Mouse (Mus musculus): ENCODE data around the gene Vamp2.

Vamp2 gene

DNA sequence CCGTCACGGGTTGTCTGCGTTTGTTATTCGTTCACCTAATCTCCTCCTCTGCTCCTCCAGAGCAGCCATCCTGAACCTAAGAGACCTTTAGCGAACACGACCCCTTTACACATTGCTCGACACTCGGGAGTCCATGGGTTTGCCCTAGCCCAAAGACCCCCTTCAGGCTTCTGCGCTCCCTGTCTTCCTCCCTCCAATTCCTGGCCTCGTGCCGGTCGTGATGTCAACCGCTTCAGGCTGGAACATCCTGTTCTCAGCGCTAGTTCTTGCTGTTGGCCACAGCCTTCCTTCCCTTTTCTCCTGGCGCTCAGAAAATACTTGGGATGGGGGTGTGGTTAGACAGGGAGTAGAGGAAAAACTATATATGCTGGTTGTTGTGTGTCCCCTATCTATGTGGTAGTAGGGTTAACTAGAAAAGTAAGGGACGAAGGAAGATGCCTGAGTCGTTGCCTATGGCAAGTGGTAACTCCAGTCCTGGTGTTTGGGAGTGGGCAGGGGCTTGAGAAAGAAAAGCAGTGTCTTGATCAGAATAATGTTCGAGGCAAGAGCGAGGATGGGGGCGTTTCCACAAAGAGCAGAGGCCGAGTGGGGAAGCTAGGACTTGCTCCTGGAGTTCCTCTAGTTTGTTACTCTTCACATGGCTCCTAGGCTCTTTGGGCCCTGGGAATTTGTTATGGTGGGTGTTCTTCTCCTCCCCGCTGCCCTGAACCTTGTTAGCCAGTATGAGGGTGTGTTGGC, 11.1 kb downstream of the Vamp2 start:
- DNase-seq (ENCODE audit: low spot score in 2 of 2), result peak in 1 of 2 experiments; percentile 59

DNA sequence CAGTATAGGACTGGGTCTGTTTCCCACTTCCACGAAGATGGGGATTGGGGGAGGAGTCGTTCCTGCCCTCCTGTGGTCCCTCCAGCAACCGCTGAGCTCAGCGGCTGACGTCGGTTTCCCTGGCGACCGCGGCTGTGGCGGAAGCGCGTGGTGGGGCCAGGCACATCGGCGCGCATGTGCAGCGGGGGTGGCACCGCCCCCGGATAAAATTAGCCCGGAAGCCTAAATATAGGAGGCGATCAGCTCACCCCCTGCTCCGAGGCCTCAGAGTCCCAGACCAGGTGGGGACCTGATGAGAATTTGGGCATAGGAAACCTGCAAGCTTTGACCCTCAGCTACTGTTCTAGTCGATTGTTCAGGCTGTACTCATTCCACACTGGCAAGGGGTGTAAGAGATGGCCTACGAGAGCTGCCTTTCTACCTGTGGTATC, 11.6 kb downstream of the Vamp2 start:
- peak; percentile 79 to 92 for DNase-seq (ENCODE audit: low spot score in 2 of 2)

DNA sequence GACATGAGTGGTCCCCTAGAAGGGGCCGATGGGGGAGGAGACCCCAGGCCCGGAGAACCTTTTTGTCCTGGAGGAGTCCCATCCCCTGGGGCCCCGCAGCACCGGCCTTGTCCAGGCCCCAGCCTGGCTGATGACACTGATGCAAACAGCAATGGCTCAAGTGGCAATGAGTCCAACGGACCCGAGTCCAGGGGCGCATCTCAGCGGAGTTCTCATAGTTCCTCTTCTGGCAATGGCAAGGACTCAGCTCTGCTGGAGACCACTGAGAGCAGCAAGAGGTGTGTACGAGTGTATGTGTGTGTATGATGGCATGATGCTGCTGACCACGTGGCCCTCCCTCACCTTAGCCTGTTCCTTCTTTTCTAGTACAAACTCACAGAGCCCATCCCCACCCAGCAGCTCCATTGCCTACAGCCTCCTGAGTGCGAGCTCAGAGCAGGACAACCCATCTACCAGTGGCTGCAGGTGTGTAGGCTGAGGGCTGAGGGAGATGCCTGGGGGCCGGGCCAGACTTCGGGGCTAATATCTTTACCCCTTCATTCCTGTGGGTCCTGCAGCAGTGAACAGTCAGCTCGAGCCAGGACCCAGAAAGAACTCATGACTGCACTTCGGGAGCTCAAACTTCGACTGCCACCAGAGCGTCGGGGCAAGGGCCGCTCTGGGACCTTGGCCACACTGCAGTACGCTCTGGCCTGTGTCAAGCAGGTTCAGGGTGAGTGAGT, 12.5 kb downstream of the Vamp2 start:
- no peak for DNase-seq (ENCODE audit: low spot score in 2 of 2)

DNA sequence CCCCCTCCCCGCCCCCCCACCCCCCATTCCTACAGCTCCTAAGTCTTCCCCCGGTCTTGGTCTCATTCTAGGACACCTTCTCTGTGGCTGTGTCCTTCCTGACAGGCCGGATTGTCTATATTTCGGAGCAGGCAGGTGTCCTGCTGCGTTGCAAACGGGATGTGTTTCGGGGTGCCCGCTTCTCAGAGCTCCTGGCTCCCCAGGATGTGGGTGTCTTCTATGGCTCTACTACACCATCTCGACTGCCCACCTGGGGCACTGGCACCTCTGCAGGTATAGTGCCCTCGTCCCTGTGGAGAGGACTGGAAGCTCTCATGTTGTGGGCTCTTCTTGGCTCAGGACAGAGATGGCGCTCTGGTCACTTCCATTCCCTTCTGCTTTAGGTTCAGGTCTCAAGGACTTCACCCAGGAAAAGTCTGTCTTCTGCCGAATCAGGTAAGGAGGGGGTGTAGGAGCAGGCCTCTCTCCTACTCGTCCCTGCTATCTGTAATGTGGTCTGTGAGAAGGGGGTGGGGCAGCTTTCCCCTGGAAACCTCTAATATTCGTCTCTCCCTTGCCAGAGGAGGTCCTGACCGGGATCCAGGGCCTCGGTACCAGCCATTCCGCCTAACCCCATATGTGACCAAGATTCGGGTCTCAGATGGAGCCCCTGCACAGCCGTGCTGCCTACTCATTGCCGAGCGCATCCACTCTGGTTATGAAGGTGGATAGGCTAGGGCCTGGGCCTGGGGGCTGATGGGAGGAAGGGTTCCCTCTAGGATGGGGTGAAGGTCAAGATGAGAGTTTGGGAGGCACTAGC, 13.5 kb downstream of the Vamp2 start:
- DNase-seq (ENCODE audit: low spot score in 2 of 2), result no peak

DNA sequence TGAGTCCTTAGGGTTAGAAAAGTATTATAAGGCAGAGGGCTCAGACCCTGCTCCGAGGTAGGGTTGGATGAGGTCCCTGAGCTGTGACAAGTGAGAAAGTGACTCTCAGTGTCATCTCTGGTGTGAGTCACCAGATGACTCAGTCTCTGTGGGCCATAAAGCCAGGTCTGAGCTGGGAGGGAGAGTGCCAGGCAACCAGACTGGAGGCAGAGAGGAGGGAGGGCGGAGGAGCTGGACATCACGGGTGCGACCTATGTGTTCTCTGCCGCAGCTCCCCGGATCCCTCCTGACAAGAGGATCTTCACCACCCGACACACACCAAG, 14.1 kb downstream of the Vamp2 start:
- DNase-seq (ENCODE audit: low spot score in 2 of 2), result no peak

GRCm38 (mm10) chr11:69103121-69103520, 14.8 kb downstream of the Vamp2 start:
- no peak for DNase-seq (ENCODE audit: low spot score in 2 of 2)

DNA sequence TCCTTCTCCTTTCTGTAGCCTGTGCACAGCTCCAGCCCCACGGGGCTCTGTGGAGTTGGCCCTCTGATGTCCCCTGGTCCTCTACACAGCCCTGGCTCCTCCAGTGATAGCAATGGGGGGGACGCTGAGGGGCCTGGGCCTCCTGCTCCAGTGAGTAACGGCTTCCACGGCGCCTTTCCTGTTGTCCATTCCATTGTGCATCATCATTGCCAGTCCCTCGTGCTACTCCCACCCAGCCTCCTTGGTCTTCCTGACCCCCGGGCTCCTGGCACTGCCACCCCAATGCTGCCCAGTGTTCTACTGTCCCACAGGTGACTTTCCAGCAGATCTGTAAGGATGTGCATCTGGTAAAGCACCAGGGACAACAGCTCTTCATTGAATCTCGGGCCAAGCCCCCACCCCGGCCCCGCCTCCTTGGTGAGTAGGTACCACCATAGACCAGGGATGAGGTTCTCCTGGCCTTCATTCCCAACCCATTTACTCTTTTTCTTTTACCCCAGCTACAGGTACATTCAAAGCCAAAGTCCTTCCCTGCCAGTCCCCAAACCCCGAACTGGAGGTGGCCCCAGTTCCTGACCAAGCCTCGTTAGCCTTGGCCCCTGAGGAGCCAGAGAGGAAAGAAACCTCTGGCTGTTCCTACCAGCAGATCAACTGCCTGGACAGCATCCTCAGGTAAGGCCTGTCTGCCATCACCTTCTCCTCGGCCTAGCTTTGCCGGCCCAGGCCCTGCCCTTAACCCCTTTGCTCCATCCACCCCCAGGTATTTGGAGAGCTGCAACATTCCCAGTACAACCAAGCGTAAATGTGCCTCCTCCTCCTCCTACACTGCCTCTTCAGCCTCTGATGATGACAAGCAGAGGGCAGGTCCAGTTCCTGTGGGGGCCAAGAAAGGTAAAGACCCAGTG, 15.5 kb downstream of the Vamp2 start:
- DNase-seq (ENCODE audit: low spot score in 2 of 2), result no peak

DNA sequence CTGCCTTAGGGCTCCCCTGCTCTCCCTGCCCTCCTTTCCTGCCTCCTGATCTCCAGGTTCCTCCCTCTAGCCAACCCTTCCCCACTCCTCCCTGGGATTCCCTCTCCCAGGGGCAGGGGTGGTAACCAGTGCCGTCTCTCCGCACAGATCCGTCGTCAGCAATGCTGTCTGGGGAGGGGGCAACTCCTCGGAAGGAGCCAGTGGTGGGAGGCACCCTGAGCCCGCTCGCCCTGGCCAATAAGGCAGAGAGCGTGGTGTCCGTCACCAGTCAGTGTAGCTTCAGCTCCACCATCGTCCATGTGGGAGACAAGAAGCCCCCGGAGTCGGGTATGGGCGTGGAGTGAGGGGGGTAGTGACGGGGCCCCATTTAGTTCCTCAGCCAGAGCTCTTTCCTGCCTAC, 16.2 kb downstream of the Vamp2 start:
- no peak for DNase-seq (ENCODE audit: low spot score in 2 of 2)

DNA sequence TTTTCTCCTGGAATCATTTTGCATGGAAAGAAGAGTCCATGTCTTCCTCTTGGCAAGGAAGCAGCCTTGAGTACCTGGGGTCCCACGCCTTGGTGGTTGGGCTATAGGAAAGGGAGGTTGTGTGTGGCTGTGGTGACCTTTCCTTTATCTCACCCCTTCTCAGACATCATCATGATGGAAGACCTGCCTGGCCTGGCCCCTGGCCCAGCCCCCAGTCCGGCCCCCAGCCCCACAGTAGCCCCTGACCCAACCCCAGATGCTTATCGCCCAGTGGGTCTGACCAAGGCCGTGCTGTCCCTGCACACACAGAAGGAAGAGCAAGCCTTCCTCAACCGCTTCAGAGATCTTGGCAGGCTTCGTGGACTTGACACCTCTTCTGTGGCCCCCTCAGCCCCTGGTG, 16.9 kb downstream of the Vamp2 start:
- DNase-seq (ENCODE audit: low spot score in 2 of 2), result no peak

DNA sequence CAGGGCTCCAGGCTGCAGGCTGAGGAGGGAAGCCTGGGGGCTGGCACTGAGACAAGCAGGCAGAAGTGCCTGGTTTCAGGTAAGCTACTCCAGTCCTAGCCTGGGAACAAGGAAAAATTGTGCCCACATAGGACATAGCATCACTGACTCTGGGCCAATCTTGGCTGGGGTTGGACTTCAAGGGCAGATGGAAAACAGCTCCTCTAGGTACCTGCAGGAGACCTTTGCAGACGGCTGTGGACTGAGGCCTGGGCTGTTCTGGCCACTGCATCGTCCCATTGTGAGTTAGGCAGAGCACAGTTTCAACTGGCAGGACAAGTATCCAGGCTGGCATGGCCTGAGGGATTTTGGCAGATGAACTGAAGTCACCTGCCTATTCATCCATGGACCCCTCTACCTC, 17.5 kb downstream of the Vamp2 start:
- no peak for DNase-seq (ENCODE audit: low spot score in 2 of 2)

DNA sequence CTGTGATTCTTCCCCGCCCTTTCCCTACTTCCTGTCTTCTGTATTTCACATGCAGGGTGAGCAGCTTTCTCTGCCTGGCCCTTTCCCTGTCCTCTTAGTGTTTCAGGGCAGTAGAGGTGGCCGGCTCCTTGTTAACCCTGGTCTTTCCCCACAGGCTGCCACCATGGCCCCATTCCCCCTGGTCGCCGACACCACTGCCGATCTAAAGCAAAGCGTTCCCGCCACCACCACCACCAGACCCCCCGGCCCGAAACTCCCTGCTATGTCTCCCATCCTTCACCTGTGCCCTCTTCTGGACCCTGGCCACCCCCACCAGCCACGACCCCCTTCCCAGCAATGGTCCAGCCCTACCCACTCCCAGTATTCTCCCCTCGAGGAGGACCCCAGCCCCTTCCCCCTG, 18.0 kb downstream of the Vamp2 start:
- DNase-seq (ENCODE audit: low spot score in 2 of 2), result no peak

DNA sequence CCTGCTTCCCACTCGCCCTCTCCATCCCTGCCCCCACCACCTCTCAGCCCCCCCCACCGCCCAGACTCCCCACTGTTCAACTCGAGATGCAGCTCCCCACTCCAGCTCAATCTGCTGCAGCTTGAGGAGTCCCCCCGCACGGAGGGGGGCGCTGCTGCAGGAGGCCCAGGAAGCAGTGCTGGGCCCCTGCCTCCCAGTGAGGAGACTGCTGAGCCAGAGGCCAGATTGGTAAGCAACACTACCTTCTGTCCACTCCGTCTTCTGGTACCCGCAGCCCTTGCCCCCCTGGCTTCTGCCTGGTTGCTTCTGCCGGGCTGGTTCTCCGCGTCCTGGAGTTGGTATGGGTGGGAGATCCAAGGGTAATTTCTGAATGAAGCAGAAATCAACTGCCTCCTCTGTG, 18.6 kb downstream of the Vamp2 start:
- DNase-seq (ENCODE audit: low spot score in 2 of 2), result no peak

DNA sequence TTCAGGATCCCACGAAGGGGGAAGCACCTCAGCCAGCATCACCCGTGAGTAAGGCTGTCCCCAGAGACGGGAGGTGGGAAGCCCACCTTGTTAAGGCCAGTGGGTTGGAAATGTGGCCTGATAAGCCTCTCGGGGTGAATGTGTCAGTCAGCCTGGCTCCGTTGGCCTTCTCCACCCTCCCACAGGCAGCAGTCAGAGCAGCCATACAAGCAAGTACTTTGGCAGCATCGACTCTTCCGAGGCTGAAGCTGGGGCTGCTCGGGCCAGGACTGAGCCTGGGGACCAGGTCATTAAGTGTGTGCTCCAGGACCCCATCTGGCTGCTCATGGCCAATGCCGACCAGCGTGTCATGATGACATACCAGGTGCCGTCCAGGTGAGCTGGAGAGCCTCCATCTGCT, 19.4 kb downstream of the Vamp2 start:
- DNase-seq (ENCODE audit: low spot score in 2 of 2), result no peak

GRCm38 (mm10) chr11:69108223-69108622, 19.9 kb downstream of the Vamp2 start:
- no peak for DNase-seq (ENCODE audit: low spot score in 2 of 2)

DNA sequence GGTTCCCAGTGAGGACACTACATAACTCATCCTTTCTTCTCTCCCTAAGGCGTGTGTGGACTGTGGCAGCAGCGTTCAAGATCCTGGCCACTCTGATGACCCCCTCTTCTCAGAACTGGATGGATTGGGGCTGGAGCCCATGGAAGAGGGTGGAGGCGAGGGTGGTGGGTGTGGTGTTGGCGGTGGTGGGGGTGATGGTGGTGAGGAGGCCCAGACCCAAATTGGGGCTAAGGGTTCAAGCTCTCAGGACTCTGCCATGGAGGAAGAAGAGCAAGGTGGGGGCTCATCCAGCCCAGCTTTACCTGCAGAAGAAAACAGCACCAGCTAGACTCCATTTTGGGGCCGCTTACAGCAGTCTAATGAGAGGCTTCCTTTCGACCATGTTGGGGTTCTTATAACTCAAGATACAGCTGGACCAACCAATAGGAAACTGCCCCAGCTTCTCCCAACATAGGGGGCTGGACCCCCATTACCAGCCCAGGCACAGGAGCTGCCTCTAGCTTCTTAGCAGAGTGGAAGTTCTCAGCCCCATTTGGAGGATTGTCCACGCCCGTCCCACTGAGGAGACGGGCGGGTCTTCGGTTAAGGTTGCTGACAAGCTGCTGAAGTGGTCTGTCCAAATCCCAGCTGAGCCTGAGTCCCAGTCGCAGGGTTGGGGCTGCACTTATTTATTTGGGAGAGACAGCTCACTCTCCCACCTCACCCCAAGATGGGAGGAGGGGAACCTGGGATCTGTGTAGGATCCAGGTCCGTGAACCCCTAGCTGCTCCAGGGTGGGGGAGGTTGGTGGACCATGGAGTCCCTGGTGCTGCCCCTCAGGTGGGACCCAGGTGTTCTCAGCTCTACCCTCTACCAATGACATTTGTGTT, 21.0 kb downstream of the Vamp2 start:
- no peak for DNase-seq (ENCODE audit: low spot score in 2 of 2)

DNA sequence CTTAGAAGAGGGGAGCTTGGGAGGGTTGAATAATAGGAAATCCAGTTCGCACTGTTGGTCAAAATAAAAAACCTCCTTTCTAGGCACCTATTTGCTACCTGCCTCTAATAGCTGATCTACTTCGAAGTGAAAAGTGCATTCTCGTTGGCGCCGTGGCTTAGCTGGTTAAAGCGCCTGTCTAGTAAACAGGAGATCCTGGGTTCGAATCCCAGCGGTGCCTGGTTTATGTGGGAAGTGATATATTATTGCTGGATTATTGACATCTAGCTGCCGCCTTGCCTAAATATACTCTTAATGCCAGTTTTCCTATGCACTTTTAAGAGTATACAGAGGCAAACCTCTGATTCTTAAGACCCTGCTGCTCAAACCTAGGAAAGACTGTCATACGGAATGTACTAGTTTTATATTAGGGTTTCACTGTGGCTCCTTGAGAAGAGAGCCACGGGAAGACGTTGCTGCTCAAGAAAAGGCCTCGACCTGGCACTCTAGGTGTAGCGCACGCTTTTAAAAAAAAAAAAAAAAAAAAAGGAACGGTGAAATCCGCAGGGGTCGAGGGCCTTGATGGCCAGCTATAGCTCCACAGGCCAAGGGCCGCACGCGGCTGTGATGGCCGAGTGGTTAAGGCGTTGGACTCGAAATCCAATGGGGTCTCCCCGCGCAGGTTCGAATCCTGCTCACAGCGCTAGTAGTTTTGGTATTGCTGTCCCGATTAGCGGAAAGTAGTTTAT, 22.2 kb downstream of the Vamp2 start:
- DNase-seq (ENCODE audit: low spot score in 2 of 2), result peak; percentile 92 to 94

DNA sequence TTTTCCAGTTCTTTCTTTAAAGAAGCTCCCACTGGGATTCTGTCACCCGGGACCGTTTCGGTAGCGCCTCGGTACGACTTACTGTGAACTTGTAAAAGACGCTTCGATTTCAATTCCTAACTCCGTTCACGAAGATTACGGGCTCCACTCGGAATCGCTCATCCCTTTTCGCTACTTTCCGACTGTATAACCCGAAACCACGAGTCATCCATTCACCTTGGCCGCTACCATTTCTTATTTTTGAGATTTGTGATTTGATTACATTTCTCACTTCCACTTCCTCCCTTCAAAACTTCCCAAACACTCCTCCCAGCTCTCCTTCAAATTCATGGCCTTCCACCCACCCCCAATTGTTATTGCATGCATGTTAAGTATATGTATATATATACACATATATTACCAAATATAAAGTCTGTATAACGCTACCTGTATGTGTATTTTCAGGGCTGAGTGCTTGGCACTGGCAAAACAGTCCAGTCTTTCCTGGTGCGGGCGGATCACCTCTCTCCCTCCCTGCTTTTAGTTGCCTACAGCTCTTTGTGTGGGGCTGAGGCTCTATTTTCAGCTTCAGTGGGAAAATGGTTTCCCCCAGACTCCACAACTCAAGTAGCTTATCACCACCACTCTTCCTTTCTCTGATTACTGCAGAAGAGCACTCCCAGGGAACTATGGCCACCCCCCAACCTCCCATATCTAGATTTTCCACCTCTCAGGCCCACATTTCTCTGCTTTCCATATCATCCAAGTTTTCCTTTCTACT, 22.9 kb downstream of the Vamp2 start:
- no peak for DNase-seq (ENCODE audit: low spot score in 2 of 2)

- DNase-seq (ENCODE audit: low spot score in 2 of 2), result no peak
These were observed 23.6 kb downstream of the Vamp2 start for GRCm38 (mm10) chr11:69111865-69112264.

DNA sequence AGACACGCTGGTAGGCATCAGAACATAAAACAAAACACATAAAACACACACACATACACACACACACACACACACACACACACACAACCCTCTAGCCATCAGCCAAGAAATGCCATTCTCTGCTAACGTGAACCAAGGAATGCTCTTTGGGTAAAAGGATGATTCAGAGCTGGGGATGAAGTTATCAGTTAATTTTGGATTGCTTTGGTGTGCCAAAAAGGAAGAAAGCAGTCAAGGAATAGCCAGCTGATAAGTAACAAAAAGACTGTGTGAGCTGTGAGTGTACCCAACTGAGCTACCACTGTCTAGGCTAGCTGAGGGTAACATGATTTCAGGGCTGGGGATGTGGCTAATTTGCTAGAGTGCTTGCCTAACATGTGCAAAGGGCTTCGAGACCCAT, 25.7 kb downstream of the Vamp2 start:
- DNase-seq (ENCODE audit: low spot score in 2 of 2), result no peak
